Mouse (Mus musculus): ENCODE measurements at regions not wholly inside any gene's neighbourhood (a gene's known extent, or its start where the extent isn't known, plus 50 kb on each side); places are given as distances from the start of the nearest gene placed in this dataset.
"Not testable (repeated sequence)": the region's sequence is repeated elsewhere in the genome, so short reads cannot be mapped to it uniquely, and the experiment has no call there.

DNA sequence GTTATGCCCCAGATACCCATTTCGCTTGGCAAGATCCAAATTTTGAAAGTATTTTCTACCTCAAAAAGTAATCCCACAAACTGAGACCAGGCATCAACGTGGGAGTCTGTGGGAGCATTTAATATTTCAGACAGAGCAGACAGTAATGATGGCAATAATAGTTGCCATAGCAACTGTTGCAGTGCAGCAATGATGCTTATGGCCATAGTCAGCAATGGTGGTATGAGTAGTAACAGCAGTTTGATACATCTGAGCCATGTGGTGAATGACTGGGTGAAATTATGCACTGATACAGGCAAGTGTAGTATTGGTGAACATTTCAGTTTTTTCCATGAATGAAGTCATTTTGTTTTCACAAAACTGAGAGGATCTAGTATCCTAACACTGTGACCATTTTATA lies 600.8 kb upstream of the Igfbp3 start:
- no peak for DNase-seq (ENCODE audit: low read depth, low spot score)

- DNase-seq (ENCODE audit: low read depth, low spot score), result no peak
These were observed 598.7 kb upstream of the Igfbp3 start for GRCm38 (mm10) chr11:7812436-7812835.

DNA sequence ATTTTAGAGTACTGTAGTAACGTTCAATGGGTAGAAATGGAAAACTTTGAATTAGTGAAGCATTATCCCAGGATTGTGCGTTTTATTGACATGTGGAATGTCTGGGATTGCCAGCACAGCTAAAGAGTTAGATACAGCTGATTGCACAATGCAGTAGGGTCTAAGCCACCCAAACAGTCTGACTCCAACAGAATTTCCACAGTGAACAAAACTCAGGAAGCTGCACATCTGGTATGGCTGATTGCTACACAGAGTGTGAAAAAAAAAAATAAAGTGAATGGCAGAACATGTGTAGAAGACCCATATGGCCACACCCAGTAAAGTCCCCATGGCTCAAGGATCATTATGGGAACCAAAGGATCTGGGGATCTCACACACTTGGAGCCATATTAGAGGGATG lies 596.0 kb upstream of the Igfbp3 start:
- DNase-seq (ENCODE audit: low read depth, low spot score), result no peak

GRCm38 (mm10) chr11:7796373-7796772 lies 582.6 kb upstream of the Igfbp3 start:
- DNase-seq (ENCODE audit: low read depth, low spot score), result no peak

DNA sequence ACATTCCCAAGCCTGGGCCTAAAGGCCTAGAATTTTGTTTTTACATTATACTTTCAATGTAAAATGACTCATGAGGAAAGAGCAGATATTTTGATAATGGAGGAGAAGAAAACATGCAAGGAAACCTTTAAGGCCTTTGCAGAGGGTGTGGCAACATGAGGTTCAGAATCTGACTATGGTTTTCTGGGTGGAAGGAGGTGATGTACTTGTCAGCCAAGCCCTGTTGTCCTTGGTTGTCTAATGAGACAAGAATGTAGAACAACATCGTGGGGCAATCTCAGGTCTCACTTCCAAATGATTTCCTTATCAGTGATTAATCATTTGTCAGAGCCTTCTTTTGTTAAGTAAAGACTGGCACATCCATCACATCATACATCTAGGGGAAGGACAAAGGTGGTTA lies 580.5 kb upstream of the Igfbp3 start:
- DNase-seq (ENCODE audit: low read depth, low spot score), result no peak

- no peak for DNase-seq (ENCODE audit: low read depth, low spot score)
These were observed 566.9 kb upstream of the Igfbp3 start for GRCm38 (mm10) chr11:7780476-7781112.

- not testable (repeated sequence) for DNase-seq (ENCODE audit: low read depth, low spot score)
These were observed 561.6 kb upstream of the Igfbp3 start for GRCm38 (mm10) chr11:7775361-7775760.

DNA sequence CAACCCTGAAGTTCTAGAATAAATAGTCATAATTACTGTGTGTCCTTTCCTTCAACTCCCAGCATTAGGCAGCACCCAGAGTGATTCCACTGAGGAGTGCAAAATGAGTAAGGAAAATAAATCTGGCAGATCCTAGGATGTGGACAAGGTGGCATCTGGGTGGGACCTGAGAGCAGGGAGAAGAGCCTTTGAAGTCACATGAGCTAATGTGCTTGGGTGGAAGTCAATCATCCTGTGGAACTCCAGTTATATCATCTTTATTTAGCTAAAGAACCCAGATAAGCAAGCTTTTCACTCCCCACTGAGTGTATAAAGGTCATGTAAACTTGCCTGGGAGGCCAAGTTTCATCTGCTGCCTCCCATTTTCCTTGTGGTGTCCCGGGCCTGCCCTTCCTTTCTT lies 551.6 kb upstream of the Igfbp3 start:
- DNase-seq (ENCODE audit: low read depth, low spot score), result no peak

GRCm38 (mm10) chr11:7758862-7759467 lies 545.2 kb upstream of the Igfbp3 start:
- no peak for DNase-seq (ENCODE audit: low read depth, low spot score)

All from telencephalon, adult 2 months (tissue).